Mouse (Mus musculus) thymus, adult 2 months (tissue): ENCODE data around the gene Glrx3.

ENCODE experiments used
- CTCF ChIP-seq: fragments of 200-500 bp; IDR thresholded peaks from 2 replicates; pipeline ENCODE4 v1.5.1; 2012; ENCODE audit warnings: mild to moderate bottlenecking, control low read depth, low read length, moderate library complexity, borderline replicate concordance; ENCODE audit not compliant: control insufficient read depth, poor library complexity, insufficient read depth; ENCODE audit errors: extremely low read depth
- POLR2A ChIP-seq: fragments of 200-500 bp; IDR thresholded peaks from 2 replicates; pipeline ENCODE4 v1.6.1; 2012; ENCODE audit warnings: mild to moderate bottlenecking, low read length, control low read depth, moderate library complexity; ENCODE audit not compliant: control insufficient read depth, poor library complexity, insufficient read depth; ENCODE audit errors: extremely low read depth

GRCm38 (mm10) chr7:137480839-137481238 lies 43.4 kb downstream of the Glrx3 start:
- TF ChIP-seq CTCF (no peak), POLR2A (no peak)
